Mouse (Mus musculus) A20 (cell line): ENCODE measurements around the gene Oxa1l.
A peak's percentile ranks its signal among the peaks of the same experiment; 100 is the strongest.
"Not testable (repeated sequence)": the region's sequence is repeated elsewhere in the genome, so short reads cannot be mapped to it uniquely, and the experiment has no call there.

Experiments
- DNase-seq: peaks from one replicate; pipeline ENCODE4 v3.0.0-alpha.2; 2011; ENCODE audit warnings: low read depth, low spot score

Oxa1l gene

GRCm38 (mm10) chr14:54360577-54361340, at the start of gene Oxa1l:
Gene Oxa1l, plus strand, starts transcription at chr14:54360834.
- DNase-seq: peak; percentile 97

GRCm38 (mm10) chr14:54311763-54312162, 48.9 kb upstream of the Oxa1l start:
- DNase-seq: no peak

GRCm38 (mm10) chr14:54321556-54322376, 38.9 kb upstream of the Oxa1l start:
- DNase-seq: no peak

GRCm38 (mm10) chr14:54324486-54324885, 36.1 kb upstream of the Oxa1l start:
- DNase-seq: no peak

DNA sequence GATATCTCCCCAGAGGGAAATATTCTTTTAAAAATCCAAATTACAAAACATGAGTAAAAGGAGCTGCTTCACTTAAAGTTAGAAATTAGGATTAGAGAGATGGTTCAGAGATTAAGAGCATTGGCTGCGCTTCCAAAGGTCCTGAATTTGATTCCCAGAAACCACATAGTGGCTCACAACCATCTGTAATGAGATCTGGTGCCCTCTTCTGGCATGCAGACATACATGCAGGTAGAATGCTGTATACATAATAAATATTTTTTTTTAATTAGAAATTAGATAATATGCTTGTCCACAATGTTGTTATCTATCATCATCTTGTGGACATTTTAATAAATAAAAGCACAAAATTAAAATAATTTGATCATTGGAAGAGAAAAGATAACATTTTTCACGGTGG, 32.1 kb upstream of the Oxa1l start:
- DNase-seq: peak; percentile 39

GRCm38 (mm10) chr14:54329201-54329600, 31.4 kb upstream of the Oxa1l start:
- no peak for DNase-seq

- no peak for DNase-seq
These were observed 29.5 kb upstream of the Oxa1l start for GRCm38 (mm10) chr14:54331178-54331577.

DNA sequence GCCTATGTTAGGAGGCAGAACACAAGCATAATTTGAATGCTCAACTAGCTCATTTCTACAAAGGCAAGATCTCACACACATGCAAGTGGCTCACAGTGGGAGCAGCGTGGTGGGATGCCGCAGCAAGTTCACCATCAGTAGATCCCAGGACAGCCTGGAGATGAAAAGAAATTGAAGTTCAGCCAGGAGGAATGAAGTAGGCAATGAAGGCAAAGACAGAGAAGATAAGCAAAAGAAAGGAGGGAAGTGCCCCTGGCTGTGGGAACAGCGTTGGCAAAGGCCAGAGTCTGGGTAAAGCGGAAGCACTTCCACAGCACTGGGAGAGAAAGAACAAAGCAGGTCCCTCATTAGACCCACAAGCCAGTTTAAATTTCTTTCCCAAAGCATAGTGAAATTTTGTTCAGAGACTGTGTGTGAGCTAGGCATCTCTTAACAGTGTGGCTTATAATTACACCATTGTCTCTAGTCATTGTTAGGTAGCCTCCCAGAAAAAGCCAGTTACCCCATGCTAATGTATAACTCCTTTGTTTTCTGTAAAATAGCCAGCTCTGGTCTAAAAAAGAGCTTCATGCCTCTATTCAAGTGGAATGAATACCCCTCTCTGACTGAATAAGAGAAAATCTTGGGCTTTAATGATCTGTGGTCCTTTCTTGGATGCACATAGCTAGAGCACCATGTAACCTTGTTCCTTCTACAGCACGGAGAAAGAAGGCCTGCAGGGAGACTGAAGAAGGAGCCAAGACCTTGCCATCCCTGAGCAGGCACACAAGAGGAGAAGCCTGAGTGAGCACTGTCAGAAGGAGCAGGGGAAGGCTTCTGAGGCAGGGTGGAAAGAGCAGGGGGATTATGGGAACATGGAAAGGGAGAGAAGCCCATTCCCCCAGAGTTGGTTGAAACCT, 28.2 kb upstream of the Oxa1l start:
- DNase-seq: no peak

DNA sequence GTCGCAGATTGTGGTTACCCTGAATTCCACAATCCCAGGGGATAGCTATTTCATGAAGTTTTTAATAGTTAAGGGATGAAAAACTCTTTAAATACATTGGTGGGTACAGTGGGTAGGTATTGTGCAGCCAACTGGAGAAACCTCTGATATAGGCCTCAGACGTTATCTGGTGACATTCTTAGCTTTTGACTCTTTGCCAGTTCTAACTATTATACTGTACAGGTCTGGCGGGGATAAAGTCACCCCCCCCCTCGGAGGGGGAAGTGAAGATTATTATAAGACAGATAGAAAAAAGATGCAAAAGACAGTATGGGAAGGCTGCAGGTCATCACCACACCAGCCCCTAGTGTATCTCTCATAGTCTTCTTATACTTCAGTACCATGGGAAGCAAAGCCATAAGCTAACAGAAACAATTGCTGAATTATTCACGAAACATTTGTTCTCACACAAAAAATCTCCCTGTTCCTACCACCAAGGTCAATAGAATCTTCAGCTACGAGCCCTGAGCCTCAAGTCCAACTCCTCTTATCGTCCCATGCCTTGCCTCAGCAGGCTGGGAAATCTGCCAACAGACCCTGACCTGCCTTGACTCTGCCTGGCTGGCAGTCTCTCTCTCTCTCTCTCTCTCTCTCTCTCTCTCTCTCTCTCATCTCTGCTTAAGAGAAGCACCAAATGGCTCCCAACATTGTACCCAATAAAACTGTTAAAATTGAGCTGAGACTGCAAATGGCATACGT, 27.0 kb upstream of the Oxa1l start:
- DNase-seq: no peak

DNA sequence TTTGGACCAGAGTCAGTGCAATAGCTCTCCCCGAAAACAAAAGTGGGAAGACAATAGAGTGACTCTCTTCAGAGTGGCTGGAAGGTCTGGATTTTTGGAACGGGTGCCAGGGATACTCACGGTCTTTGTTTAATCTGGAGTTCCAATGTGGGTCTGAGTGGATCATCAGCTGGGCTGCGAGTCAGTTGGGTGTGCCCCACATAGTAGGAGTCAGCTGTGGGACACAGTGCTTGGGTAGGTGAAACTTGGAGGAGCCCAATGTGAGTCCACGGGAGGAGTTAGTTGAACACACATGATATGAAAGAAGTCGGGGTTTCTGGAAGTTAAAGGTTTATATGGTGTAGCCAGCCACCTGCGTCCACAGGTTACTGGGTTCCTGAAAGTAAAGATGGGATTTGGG, 19.8 kb upstream of the Oxa1l start:
- DNase-seq: no peak

DNA sequence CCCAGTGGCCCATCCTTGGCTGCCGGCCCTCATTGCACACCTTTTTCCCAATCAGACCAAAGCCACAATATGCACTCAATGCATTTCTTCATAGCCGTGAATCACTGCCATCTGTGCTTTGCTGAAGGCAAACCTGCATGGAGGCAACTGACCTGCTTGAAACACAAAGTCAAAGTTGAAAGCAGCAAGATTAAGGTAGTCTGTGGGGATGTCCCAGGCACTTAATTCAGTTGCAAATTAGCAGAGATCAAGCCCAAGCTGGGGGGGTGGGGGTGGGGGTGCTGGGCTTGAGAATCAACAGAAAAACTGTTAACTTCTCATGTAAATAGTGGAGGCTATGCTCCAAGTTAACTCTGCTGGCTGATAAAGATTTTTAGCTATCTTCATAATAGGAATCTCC, 18.8 kb upstream of the Oxa1l start:
- DNase-seq: not testable (repeated sequence)

GRCm38 (mm10) chr14:54350773-54351541, 9.7 kb upstream of the Oxa1l start:
- DNase-seq: peak; percentile 74

GRCm38 (mm10) chr14:54352314-54352713, 8.3 kb upstream of the Oxa1l start:
- peak; percentile 79 for DNase-seq

GRCm38 (mm10) chr14:54354406-54354805, 6.2 kb upstream of the Oxa1l start:
- peak; percentile 26 for DNase-seq

GRCm38 (mm10) chr14:54363156-54363555, 2.5 kb downstream of the Oxa1l start:
- no peak for DNase-seq

DNA sequence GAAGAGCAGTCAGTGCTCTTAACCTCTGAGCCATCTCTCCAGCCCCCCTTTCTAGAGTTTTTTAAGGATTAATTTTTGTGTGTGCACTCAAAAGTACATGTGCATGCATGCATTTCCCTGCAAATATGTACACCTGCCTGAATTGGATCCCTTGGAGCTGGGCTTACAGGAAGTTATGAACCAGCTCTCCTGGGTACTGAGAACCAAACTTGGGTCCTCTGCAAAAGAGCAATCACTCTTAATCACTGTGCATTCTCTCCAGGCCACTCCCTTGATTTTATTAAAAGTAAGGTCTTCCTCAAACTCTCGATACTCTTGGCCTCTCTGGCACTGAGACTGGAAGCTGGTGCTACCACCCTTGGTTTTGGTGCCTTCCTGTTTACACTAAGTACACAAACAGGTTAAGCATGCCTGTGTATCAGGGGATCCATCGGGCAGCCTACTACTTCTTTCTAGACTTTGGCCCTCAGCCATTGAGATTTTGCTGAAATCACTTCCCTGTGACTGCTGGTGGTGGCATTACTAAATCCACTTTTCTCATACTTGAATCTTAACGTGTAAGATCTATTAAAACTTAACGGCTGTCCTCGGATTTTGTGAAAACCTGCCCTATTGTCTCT, 4.5 kb downstream of the Oxa1l start:
- no peak for DNase-seq

DNA sequence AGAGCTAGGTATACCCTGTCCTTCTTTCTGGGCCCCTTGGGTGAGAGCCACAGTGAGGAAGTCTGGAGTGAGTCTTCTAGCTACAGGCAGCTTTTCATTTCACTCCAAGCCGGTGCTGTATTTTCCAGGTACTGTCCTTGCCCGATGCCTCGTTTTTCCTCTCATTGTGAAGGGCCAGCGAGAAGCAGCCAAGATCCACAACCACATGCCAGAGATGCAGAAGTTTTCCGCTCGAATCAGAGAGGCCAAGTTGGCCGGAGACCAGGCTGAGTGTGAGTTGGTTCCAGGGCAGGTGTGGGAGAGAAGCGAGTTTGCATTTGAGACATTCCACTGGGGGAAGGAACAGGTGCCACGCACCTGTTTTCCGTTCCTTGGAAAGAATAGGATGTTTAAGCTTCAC, 5.9 kb downstream of the Oxa1l start:
- DNase-seq: no peak

- no peak for DNase-seq
These were observed 6.9 kb downstream of the Oxa1l start for GRCm38 (mm10) chr14:54367429-54368060.

GRCm38 (mm10) chr14:54369372-54369771, 8.7 kb downstream of the Oxa1l start:
- no peak for DNase-seq
